Mouse (Mus musculus) brain, embryonic 14.5 days (tissue): ENCODE results near the gene 9230102O04Rik.

Source experiments
- CTCF ChIP-seq: fragments of 200-500 bp; IDR thresholded peaks from 2 replicates; pipeline ENCODE4 v1.5.1; 2012; ENCODE audit warnings: inconsistent platforms, mild to moderate bottlenecking, moderate library complexity, borderline replicate concordance; ENCODE audit not compliant: insufficient read depth, insufficient read length; ENCODE audit errors: extremely low read depth
- POLR2A ChIP-seq: fragments of 200-500 bp; IDR thresholded peaks from 2 replicates; pipeline ENCODE4 v1.6.1; 2012; ENCODE audit warnings: mild to moderate bottlenecking, inconsistent platforms, borderline replicate concordance; ENCODE audit not compliant: poor library complexity, insufficient read depth, insufficient read length, severe bottlenecking; ENCODE audit errors: extremely low read depth

- no peak for TF ChIP-seq CTCF
- TF ChIP-seq POLR2A: no peak
These were observed 12.6 kb downstream of the 9230102O04Rik start for GRCm38 (mm10) chr2:9876621-9877325.
